Mouse (Mus musculus): ENCODE data around the gene Hpn. TPM values are rescaled to one million over a fixed set of nuclear protein-coding genes. Genes with fewer than 3 reads are reported as not detected.

Hpn gene
- polyA plus RNA-seq, 1 experiment from 2014 or later = 4.9 TPM

DNA sequence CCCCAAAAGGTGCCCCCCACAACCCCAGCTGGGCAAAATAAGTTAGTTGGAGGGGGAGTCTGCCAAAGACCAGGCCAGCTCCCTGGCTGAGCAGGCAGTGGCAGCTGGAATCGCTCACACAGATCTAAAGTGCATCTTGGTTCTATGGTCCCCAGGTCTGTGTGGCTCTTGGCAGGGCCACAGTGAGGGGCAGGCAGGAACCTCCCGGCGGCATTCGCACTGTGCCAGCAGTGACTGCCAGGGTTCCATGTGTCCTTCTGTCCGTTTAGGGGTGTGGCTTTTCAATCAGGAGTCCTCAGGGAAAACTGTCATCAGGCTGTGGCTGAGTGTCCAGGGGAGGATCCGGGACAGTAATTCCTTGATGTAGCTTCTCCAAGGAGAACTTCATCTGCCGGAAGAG lies 15.1 kb upstream of the Hpn start:
- H3K9me3 ChIP-seq (ENCODE audit: control insufficient read depth, low read length) = no peaks in the 10 kb centered on the region
- H3K27me3 ChIP-seq (replicated peaks; ENCODE audit: control insufficient read depth, insufficient read depth, low read length) = no peaks in the 10 kb centered on the region
- DNase-seq (ENCODE audit: low spot score) (no peak), ATAC-seq (ENCODE audit: low read depth) (no peak)
- no peak overlapping the region for H3K9ac ChIP-seq (ENCODE audit: low read depth, low read length)
- no peak overlapping the region for H3K4me3 ChIP-seq (ENCODE audit: low read depth, low read length)
- no peaks in the 10 kb centered on the region for H3K4me1 ChIP-seq (ENCODE audit: control insufficient read depth, insufficient read depth, low read length)
- WGBS = 94% methylated on average over 7 of the region's 7 CpGs
- peaks cover 70% of the 10 kb centered on the region for H3K36me3 ChIP-seq (ENCODE audit: control insufficient read depth, insufficient read depth, low read length)
- H3K4me2 ChIP-seq (ENCODE audit: low read depth, low read length) = no peak overlapping the region
- no peak overlapping the region for H3K27ac ChIP-seq (replicated peaks; ENCODE audit: low read depth, low read length)

DNA sequence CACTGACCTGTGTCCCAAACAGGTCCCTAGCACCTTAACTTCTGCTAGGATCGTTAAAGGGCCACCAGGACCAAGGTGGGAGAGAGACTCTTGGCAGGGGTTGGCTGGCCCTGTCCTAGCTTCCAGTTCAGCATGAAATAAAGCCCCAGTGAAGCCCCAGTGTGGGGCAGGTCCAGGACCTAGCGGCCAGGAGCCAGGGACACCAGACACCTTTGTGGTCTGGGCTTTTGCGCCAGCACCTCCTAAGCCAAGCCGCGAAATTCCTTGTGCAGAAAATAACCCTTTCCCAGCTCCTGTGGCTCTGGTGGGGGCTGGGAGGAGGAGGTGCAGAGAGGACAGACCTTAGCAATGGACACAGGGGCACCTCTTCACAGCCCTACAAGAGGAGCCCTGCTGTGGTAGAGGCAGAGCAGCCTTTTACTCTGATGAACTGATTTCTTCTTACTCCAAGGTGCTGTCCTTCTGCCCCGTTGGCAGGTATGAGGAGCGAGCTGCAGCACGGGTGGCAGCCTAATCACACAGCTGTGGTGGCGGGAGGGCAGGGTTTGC lies 13.1 kb upstream of the Hpn start:
- Histone ChIP-seq H3K4me3 (ENCODE audit: low read depth, low read length) (no peak overlapping the region), H3K27me3 (replicated peaks; ENCODE audit: control insufficient read depth, insufficient read depth, low read length) (no peaks in the 10 kb centered on the region), H3K27ac (replicated peaks; ENCODE audit: low read depth, low read length) (no peak overlapping the region), H3K9ac (ENCODE audit: low read depth, low read length) (no peak overlapping the region), H3K36me3 (ENCODE audit: control insufficient read depth, insufficient read depth, low read length) (peaks cover 51% of the 10 kb centered on the region), H3K9me3 (ENCODE audit: control insufficient read depth, low read length) (no peaks in the 10 kb centered on the region), H3K4me1 (ENCODE audit: control insufficient read depth, insufficient read depth, low read length) (no peaks in the 10 kb centered on the region), H3K4me2 (ENCODE audit: low read depth, low read length) (no peak overlapping the region)
- no peak for DNase-seq (ENCODE audit: low spot score)
- 61% methylated on average over 9 of the region's 9 CpGs for WGBS
- no peak for ATAC-seq (ENCODE audit: low read depth)

DNA sequence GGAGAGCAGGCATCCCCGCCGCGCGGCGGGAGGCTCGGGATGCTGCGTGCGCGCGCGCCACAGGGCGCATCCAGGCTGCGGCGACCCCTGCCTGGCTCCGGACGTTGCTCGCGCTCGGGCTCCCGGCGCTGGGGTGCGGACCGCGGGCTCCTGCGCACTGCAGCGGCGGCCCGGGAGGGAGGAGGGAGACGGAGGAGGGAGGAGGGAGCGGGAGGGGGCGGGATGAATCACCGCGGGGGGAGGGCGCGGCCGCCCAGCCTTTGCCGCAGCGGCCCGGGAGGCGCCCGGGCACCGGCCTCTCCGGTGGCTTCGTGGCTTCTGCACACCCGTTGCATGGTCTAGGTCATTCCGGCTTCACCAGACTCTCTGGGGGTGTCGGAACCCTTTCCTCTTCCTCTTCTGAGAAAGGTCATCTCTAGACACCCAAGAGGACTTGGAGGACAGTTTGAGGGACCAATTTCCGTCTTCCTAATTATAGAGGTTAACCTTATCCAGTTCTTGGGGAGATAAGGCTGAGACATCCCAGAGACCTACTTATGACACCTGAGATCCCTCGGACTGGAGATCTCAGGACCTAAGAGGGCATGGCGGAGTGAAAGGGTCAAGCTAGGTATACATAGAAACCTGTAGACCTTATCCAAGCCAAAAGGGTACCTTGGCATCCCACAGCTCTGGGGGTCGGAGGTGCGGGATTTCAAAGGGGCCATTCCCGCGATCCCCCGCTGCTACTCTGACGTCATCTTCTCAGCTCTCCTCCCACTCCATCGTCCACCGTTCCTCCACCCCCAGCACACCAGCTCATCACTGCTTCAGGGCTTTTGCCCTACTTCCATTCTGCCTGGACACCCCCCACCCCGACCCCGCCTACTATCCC lies 12.0 kb upstream of the Hpn start, which contains the start of gene Scn1b:
Gene Scn1b (minus strand): TSS at position 153 of the 874 bp plus-strand sequence.
- Histone ChIP-seq H3K9ac (ENCODE audit: low read depth, low read length) (peak within 1 kb of the TSS; percentile 74), H3K36me3 (ENCODE audit: control insufficient read depth, insufficient read depth, low read length) (peaks cover 39% of the 10 kb centered on the region), H3K9me3 (ENCODE audit: control insufficient read depth, low read length) (no peaks in the 10 kb centered on the region), H3K27me3 (replicated peaks; ENCODE audit: control insufficient read depth, insufficient read depth, low read length) (no peaks in the 10 kb centered on the region), H3K4me2 (ENCODE audit: low read depth, low read length) (peak within 1 kb of the TSS; percentile 99), H3K4me3 (ENCODE audit: low read depth, low read length) (peak within 1 kb of the TSS; percentile 64), H3K27ac (replicated peaks; ENCODE audit: low read depth, low read length) (no peak within 1 kb of the TSS), H3K4me1 (ENCODE audit: control insufficient read depth, insufficient read depth, low read length) (no peaks in the 10 kb centered on the region)
- WGBS = 5% methylated on average over 16 of the region's 60 CpGs
- DNase-seq (ENCODE audit: low spot score) (peak; percentile 53), ATAC-seq (ENCODE audit: low read depth) (peak; percentile 45)

DNA sequence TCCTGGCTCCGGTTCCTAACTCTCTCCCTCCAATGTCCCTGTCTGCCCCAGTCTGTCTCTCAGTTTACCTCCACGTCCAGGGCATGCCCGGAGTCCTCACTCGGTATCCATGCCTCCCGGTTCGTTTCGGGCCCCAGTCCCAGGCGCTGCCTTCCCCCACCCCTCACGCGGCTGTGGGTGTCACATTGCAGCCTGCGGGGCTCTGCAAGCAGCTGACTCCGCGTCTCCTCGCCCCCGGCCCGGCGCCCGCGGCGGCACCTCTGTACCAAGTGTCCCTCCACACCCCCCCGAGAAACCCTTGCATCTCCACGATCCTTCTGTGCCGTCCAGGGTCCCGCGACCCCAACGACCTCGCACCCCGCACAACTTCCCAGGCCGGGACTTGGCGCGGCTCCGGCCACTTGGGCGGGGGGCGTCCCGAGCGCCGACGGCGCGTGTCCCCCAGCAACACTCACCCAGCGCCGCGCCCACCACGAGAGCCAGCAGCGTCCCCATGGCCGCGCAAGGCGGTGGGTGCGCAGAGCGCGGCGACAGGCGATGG lies 11.2 kb upstream of the Hpn start:
- DNase-seq (ENCODE audit: low spot score) = no peak
- H3K27me3 ChIP-seq (replicated peaks; ENCODE audit: control insufficient read depth, insufficient read depth, low read length) = no peaks in the 10 kb centered on the region

DNA sequence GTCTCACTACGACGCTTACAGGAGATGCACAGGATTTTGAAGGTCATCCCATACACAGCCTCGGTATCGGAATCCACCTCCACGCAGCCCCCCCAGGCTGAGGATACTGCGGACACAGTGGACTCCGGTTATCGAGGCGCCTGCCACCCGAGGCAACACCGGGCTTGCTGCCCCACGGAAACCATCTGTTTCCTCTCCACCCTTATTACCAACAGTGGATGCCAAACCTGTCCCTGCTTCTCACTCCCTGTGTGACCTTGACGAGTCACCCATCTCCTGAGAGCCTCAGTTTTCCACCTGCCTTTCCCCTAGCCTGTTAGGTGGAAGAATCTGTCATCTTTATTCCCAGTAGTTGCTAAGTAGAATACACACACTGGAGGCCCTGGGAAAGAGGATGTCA lies 10.0 kb upstream of the Hpn start:
- Histone ChIP-seq H3K9ac (ENCODE audit: low read depth, low read length) (no peak overlapping the region), H3K4me1 (ENCODE audit: control insufficient read depth, insufficient read depth, low read length) (no peaks in the 10 kb centered on the region), H3K4me3 (ENCODE audit: low read depth, low read length) (no peak overlapping the region), H3K9me3 (ENCODE audit: control insufficient read depth, low read length) (no peaks in the 10 kb centered on the region), H3K4me2 (ENCODE audit: low read depth, low read length) (peak overlapping the region; percentile 2; the same call in 1 of the 2 replicates), H3K27ac (replicated peaks; ENCODE audit: low read depth, low read length) (no peak overlapping the region), H3K36me3 (ENCODE audit: control insufficient read depth, insufficient read depth, low read length) (peaks cover 21% of the 10 kb centered on the region), H3K27me3 (replicated peaks; ENCODE audit: control insufficient read depth, insufficient read depth, low read length) (no peaks in the 10 kb centered on the region)
- ATAC-seq (ENCODE audit: low read depth) (no peak), DNase-seq (ENCODE audit: low spot score) (no peak)
- 70% methylated on average over 13 of the region's 13 CpGs for WGBS

More for the DNA sequence above, 11.2 kb upstream of the Hpn start:
- H3K36me3 ChIP-seq (ENCODE audit: control insufficient read depth, insufficient read depth, low read length) = peaks cover 31% of the 10 kb centered on the region
- H3K4me2 ChIP-seq (ENCODE audit: low read depth, low read length) = peak overlapping the region; percentile 99
- WGBS = under 1% methylated on average over 14 of the region's 53 CpGs
- no peak overlapping the region for H3K27ac ChIP-seq (replicated peaks; ENCODE audit: low read depth, low read length)
- peak overlapping the region; percentile 74 for H3K9ac ChIP-seq (ENCODE audit: low read depth, low read length)
- ATAC-seq (ENCODE audit: low read depth) = no peak
- no peaks in the 10 kb centered on the region for H3K9me3 ChIP-seq (ENCODE audit: control insufficient read depth, low read length)
- H3K4me1 ChIP-seq (ENCODE audit: control insufficient read depth, insufficient read depth, low read length) = no peaks in the 10 kb centered on the region
- peak overlapping the region; percentile 64 for H3K4me3 ChIP-seq (ENCODE audit: low read depth, low read length)

DNA sequence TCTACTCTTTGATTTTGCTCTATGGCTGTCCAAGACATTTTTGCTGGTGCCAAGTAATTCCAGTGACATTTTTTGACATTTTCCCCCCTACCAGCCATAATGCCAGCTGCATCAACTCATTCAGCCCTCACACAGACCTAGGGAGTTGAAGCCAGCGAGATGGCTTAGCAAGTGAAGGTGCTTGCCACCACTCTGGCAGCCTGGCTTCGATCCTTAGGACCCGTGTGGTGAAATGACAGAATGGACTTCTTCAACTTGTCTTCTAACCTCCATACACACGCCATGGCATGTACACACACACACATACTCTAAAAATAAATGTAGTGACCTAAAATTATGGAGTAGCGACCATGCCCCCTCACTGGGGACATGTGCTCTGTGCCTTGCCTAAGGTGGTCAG lies 9.3 kb upstream of the Hpn start:
- Histone ChIP-seq H3K27me3 (replicated peaks; ENCODE audit: control insufficient read depth, insufficient read depth, low read length) (no peaks in the 10 kb centered on the region), H3K4me2 (ENCODE audit: low read depth, low read length) (no peak overlapping the region), H3K9ac (ENCODE audit: low read depth, low read length) (no peak overlapping the region), H3K27ac (replicated peaks; ENCODE audit: low read depth, low read length) (no peak overlapping the region), H3K36me3 (ENCODE audit: control insufficient read depth, insufficient read depth, low read length) (peaks cover 14% of the 10 kb centered on the region), H3K4me1 (ENCODE audit: control insufficient read depth, insufficient read depth, low read length) (no peaks in the 10 kb centered on the region), H3K9me3 (ENCODE audit: control insufficient read depth, low read length) (no peaks in the 10 kb centered on the region), H3K4me3 (ENCODE audit: low read depth, low read length) (no peak overlapping the region)
- DNase-seq (ENCODE audit: low spot score) = no peak
- 81% methylated on average over 5 of the region's 5 CpGs for WGBS
- ATAC-seq (ENCODE audit: low read depth) = no peak

DNA sequence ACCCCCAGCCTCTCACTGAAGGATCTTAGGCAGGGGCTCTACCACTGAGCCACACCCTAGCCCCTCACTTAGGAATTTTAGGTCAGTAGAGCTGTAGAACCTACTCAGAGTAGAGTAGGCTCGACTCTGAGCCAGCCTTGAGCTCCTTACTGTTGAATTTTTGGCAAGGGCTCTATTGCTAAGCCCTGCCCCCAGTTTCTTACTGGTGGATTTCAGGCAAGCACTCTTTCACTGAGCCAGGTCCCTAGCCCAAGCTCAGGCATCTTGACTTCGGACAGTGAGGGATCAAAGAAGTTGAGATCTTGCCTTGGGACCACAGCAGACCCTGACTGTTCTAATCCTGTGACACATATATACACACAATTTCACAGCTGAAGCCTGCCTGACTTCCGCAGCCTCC lies 8.6 kb upstream of the Hpn start:
- 85% methylated on average over 3 of the region's 3 CpGs for WGBS
- Histone ChIP-seq H3K4me2 (ENCODE audit: low read depth, low read length) (no peak overlapping the region), H3K27ac (replicated peaks; ENCODE audit: low read depth, low read length) (no peak overlapping the region), H3K4me1 (ENCODE audit: control insufficient read depth, insufficient read depth, low read length) (no peaks in the 10 kb centered on the region), H3K27me3 (replicated peaks; ENCODE audit: control insufficient read depth, insufficient read depth, low read length) (no peaks in the 10 kb centered on the region), H3K9ac (ENCODE audit: low read depth, low read length) (no peak overlapping the region), H3K9me3 (ENCODE audit: control insufficient read depth, low read length) (no peaks in the 10 kb centered on the region), H3K4me3 (ENCODE audit: low read depth, low read length) (no peak overlapping the region), H3K36me3 (ENCODE audit: control insufficient read depth, insufficient read depth, low read length) (0 out of 2 replicates have a peak, but pooled peaks cover 7% of the 10 kb centered on the region)
- ATAC-seq (ENCODE audit: low read depth) (no peak), DNase-seq (ENCODE audit: low spot score) (no peak)

DNA sequence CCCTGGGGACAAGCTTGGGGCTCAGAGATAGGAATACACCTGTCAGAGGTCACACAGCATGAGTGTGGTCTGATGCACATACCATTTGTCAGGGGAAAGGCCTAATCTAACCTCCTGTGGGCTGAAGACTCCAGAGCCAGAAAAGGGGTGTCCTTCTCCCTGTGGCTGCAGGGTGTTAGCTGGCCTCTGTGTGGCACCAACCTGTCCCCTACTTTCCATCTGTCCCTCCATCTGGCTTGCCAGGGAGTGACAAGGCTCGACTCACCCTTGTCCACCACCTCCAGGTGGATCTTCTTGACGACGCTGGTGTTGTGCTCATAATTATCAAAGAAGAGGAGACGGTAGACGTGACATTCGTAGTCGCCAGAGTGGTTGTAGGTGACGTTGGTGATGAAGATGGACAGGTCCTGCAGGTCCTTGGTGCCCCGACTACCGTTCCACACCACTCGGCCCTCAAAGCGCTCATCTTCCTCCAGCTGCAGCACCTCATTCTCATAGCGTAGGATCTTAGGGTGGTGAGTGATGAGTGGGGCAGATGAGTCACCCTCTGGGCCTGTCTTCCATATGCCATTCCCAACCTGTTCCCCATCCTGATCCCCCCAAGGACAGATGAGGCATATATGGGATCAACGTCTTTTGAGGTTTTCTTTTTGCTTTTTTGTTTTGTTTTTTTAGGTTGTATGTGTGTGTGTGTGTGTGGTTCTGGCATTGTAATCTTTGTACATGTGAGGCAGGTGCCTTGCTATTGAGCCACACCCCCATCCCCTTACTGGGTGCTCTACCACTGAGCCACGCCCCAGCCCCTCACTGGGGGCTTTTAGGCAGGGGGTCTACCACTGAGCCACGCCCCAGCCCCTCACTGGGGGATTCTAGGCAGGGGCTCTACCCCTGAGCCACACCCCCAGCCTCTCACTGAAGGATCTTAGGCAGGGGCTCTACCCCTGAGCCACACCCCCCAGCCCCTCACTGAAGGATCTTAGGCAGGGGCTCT lies 7.8 kb upstream of the Hpn start:
- H3K9ac ChIP-seq (ENCODE audit: low read depth, low read length) = no peak overlapping the region
- no peaks in the 10 kb centered on the region for H3K27me3 ChIP-seq (replicated peaks; ENCODE audit: control insufficient read depth, insufficient read depth, low read length)
- no peak overlapping the region for H3K4me3 ChIP-seq (ENCODE audit: low read depth, low read length)
- no peaks in the 10 kb centered on the region for H3K4me1 ChIP-seq (ENCODE audit: control insufficient read depth, insufficient read depth, low read length)
- no peaks in the 10 kb centered on the region for H3K36me3 ChIP-seq (ENCODE audit: control insufficient read depth, insufficient read depth, low read length)
- no peak for DNase-seq (ENCODE audit: low spot score)
- no peak overlapping the region for H3K4me2 ChIP-seq (ENCODE audit: low read depth, low read length)
- 88% methylated on average over 16 of the region's 16 CpGs for WGBS
- H3K27ac ChIP-seq (replicated peaks; ENCODE audit: low read depth, low read length) = no peak overlapping the region
- ATAC-seq (ENCODE audit: low read depth) = no peak
- H3K9me3 ChIP-seq (ENCODE audit: control insufficient read depth, low read length) = no peaks in the 10 kb centered on the region

Measured in embryonic facial prominence, embryonic 14.5 days (tissue).